Mouse (Mus musculus): ENCODE data around the gene Adm2. TPM values are rescaled to one million over a fixed set of nuclear protein-coding genes. Genes with fewer than 3 reads are reported as not detected.
A peak's percentile ranks its signal among the peaks of the same experiment; 100 is the strongest.

Gene Adm2
- total and polyA plus RNA-seq, 3 experiments, result 0.23 to 4.5 (median 0.66) TPM

- DNase-seq (ENCODE audit: extremely low read depth), result no peak
- peaks cover 4 to 11% of the 10 kb centered on the region in 2 experiments for H3K4me1 ChIP-seq (ENCODE audit: control insufficient read depth in 1 of 2, insufficient read depth in 2 of 2)
- dilution Hi-C loops (cut with MboI; ENCODE audit: extremely low pct_ligation_motif_present, extremely low pct_unique_long_range_greater_than_20kb, low sequenced_read_pairs), result no loop called here
- H3K9me3 ChIP-seq (replicated peaks; ENCODE audit: low read length), result no peaks in the 10 kb centered on the region
- H3K27ac ChIP-seq (ENCODE audit: insufficient read depth, low read depth), result no peak overlapping the region
- in situ Hi-C loops (cut with MboI; ENCODE audit: low pct_ligation_motif_present, low pct_unique_long_range_greater_than_20kb, low sequenced_read_pairs), result no loop called here
- H3K9ac ChIP-seq (ENCODE audit: insufficient read depth, low read depth), result no peak overlapping the region
- H3K79me2 ChIP-seq (replicated peaks; ENCODE audit: control insufficient read depth, extremely low read depth, insufficient read depth, poor library complexity, severe bottlenecking), result no peaks in the 10 kb centered on the region
- no peak overlapping the region for H3K4me2 ChIP-seq (ENCODE audit: insufficient read depth, low read depth, poor library complexity, severe bottlenecking)
- no peak overlapping the region for H3K4me3 ChIP-seq (replicated peaks in 1 of 3; ENCODE audit: low read depth in 2 of 3, low read length in 2 of 3, poor library complexity in 1 of 3)
- H3K27me3 ChIP-seq (replicated peaks), result no peaks in the 10 kb centered on the region
- TF ChIP-seq RAD21 (IDR thresholded peaks at IDR 0.05; ENCODE audit: low read depth, low read length), result peak; percentile 14
- TF ChIP-seq SMC3 (IDR thresholded peaks at IDR 0.05; ENCODE audit: low read depth, low read length), result peak; percentile 11; the same call in 1 of the 2 replicates
- no peak for TF ChIP-seq MYC (IDR thresholded peaks at IDR 0.05; ENCODE audit: low read depth, low read length)
- TF ChIP-seq JUND (conservative IDR thresholded peaks at IDR 0.05; ENCODE audit: low read depth, low read length), result 0 out of 2 replicates have a peak, but pooled peaks have one; percentile 27
- peak in 1 of 2 experiments; percentile 43; a peak in 2 of 4 replicates for TF ChIP-seq CTCF (conservative IDR thresholded peaks at IDR 0.05 in 1 of 2, IDR thresholded peaks at IDR 0.05 in 1 of 2; ENCODE audit: low read depth in 2 of 2, low read length in 2 of 2)
- TF ChIP-seq TBP (conservative IDR thresholded peaks at IDR 0.05; ENCODE audit: low read depth, low read length), result no peak
- no peak for TF ChIP-seq EP300 (IDR thresholded peaks at IDR 0.05; ENCODE audit: low read length)
- TF ChIP-seq POLR2A (IDR thresholded peaks at IDR 0.05; ENCODE audit: low read depth, low read length), result no peak
- no peaks in the 10 kb centered on the region for H3K36me3 ChIP-seq (replicated peaks in 1 of 2; ENCODE audit: control insufficient read depth in 1 of 2, insufficient read depth in 1 of 2, low read length in 1 of 2)
Measured at GRCm38 (mm10) chr15:89341678-89342077, 19.2 kb downstream of the Adm2 start.

DNA sequence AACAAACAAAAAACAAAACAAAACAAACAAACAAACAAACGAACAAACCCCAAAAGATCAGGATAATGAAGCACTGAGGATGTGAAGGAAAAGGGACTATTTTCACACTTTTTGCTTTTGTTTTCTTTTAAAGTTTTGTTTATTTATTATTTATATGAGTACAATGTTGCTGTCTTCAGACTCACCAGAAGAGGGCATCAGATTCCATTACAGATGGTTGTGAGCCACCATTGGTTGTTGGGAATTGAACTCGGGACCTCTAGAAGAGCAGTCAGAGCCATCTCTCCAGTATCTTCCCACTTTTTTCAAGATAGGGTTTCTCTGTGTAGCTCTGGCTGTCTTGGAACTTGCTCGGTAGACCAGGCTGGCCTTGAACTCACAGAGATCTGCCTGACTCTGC is 20.8 kb downstream of the Adm2 start:
- no peak for DNase-seq (ENCODE audit: extremely low read depth)
- Histone ChIP-seq H3K4me3 (replicated peaks in 1 of 3; ENCODE audit: low read depth in 2 of 3, low read length in 2 of 3, poor library complexity in 1 of 3) (no peak overlapping the region), H3K27me3 (replicated peaks) (no peaks in the 10 kb centered on the region), H3K4me2 (ENCODE audit: insufficient read depth, low read depth, poor library complexity, severe bottlenecking) (no peak overlapping the region), H3K36me3 (replicated peaks in 1 of 2; ENCODE audit: control insufficient read depth in 1 of 2, insufficient read depth in 1 of 2, low read length in 1 of 2) (peaks cover 0 to 8% of the 10 kb centered on the region in 2 experiments), H3K9ac (ENCODE audit: insufficient read depth, low read depth) (no peak overlapping the region), H3K79me2 (replicated peaks; ENCODE audit: control insufficient read depth, extremely low read depth, insufficient read depth, poor library complexity, severe bottlenecking) (no peaks in the 10 kb centered on the region), H3K4me1 (ENCODE audit: control insufficient read depth in 1 of 2, insufficient read depth in 2 of 2) (peaks cover 4 to 11% of the 10 kb centered on the region in 2 experiments), H3K9me3 (replicated peaks; ENCODE audit: low read length) (no peaks in the 10 kb centered on the region), H3K27ac (ENCODE audit: insufficient read depth, low read depth) (no peak overlapping the region)
- dilution Hi-C loops (cut with MboI; ENCODE audit: extremely low pct_ligation_motif_present, extremely low pct_unique_long_range_greater_than_20kb, low sequenced_read_pairs) (no loop called here), in situ Hi-C loops (cut with MboI; ENCODE audit: low pct_ligation_motif_present, low pct_unique_long_range_greater_than_20kb, low sequenced_read_pairs) (no loop called here)
- TF ChIP-seq ZC3H11A (IDR thresholded peaks at IDR 0.05; ENCODE audit: low read depth, low read length) (no peak), EP300 (IDR thresholded peaks at IDR 0.05; ENCODE audit: low read length) (no peak), USF1 (IDR thresholded peaks at IDR 0.05; ENCODE audit: low read depth, low read length) (no peak), NRF1 (IDR thresholded peaks at IDR 0.05; ENCODE audit: low read depth, low read length) (no peak), UBTF (IDR thresholded peaks at IDR 0.05; ENCODE audit: low read depth, low read length) (no peak), KAT2A (IDR thresholded peaks at IDR 0.05; ENCODE audit: insufficient replicate concordance, low read length) (no peak), RAD21 (IDR thresholded peaks at IDR 0.05; ENCODE audit: low read depth, low read length) (peak; percentile 12), MAFK (IDR thresholded peaks at IDR 0.05; ENCODE audit: insufficient replicate concordance, low read length) (no peak), MAX (IDR thresholded peaks at IDR 0.05; ENCODE audit: low read length) (no peak), GABPA (IDR thresholded peaks at IDR 0.05; ENCODE audit: insufficient replicate concordance, low read depth, low read length) (no peak), CTCF (conservative IDR thresholded peaks at IDR 0.05 in 1 of 2, IDR thresholded peaks at IDR 0.05 in 1 of 2; ENCODE audit: low read depth in 2 of 2, low read length in 2 of 2) (peak in 1 of 2 experiments; percentile 37; a peak in 2 of 4 replicates), CHD1 (IDR thresholded peaks at IDR 0.05; ENCODE audit: low read depth, low read length) (no peak), ELF1 (IDR thresholded peaks at IDR 0.05; ENCODE audit: low read depth, low read length) (no peak)
